Mouse (Mus musculus): ENCODE results near the gene Pknox1. TPM values are rescaled to one million over a fixed set of nuclear protein-coding genes. Genes with fewer than 3 reads are reported as not detected.
A peak's percentile ranks its signal among the peaks of the same experiment; 100 is the strongest.

Pknox1 gene
- polyA plus RNA-seq, 1 experiment, result 2.5 TPM

DNA sequence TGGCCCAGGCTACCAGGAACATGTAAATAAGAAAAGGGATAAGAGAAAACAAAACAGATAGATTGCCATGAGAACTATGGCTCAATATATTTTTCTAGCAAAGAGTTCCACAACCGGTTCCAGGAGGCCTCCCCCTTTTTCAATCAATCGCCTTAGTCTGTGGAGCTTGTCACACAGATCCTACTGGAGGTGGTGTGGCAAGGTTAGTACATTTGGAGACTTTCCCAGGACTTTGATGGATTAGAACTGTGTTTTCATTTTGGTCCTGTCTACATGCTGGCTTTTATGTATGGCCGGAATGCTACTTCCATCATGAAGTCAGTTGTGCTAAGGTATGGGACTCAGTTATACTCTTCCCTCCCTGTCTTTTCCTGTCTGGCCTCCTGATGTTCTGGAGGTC is 45.4 kb downstream of the Pknox1 start:
- no peak overlapping the region for H3K4me3 ChIP-seq (replicated peaks)
- H3K4me1 ChIP-seq, result peaks cover 19% of the 10 kb centered on the region
- TF ChIP-seq FLI1 (IDR thresholded peaks at IDR 0.05; ENCODE audit: low read length) (no peak), GATA1 (IDR thresholded peaks at IDR 0.05; ENCODE audit: borderline replicate concordance, low read length) (no peak)
- no peaks in the 10 kb centered on the region for H3K9me3 ChIP-seq
- peaks cover 13% of the 10 kb centered on the region for H3K27me3 ChIP-seq (replicated peaks)
- peaks cover 30% of the 10 kb centered on the region for H3K36me3 ChIP-seq (replicated peaks; ENCODE audit: low read length)

DNA sequence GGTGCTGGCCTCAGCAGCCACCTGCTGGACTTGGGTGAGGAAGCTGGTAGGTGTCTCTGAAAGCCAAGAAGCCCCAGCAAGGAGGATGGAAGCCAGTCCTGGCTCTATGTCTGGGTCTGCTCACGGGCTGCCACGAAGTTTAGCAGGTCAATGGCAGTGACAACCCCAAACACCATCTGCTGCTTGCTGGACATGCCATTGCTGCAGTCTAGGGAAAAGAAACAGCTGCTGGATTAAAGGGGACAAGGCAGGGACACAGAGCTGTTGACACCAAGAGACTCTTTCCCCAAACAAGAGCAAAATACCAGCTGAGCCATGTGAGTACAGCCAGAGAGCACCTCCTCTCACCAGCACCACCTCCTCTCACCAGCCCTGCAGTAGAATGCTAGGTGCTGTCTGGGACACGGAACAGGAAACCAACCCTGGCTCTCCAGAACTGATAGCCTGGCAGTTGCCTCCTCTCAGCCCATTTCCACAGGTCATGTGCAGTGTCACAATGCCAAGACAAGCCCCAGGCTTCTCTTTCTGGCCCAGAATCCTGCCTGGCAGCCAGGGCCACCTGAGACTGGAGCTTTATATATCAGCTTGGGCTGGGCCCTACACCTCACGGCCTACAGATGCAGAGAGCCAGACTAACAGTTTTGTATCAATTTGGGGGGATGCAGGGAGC is 48.7 kb downstream of the Pknox1 start:
- TF ChIP-seq GATA1 (IDR thresholded peaks at IDR 0.05; ENCODE audit: borderline replicate concordance, low read length), result no peak
- no peak for TF ChIP-seq FLI1 (IDR thresholded peaks at IDR 0.05; ENCODE audit: low read length)
- Histone ChIP-seq H3K4me1 (peaks cover 19% of the 10 kb centered on the region), H3K27me3 (replicated peaks) (peaks cover 45% of the 10 kb centered on the region), H3K36me3 (replicated peaks; ENCODE audit: low read length) (peaks cover 4% of the 10 kb centered on the region), H3K9me3 (0 out of 2 replicates have a peak, but pooled peaks cover 4% of the 10 kb centered on the region), H3K4me3 (replicated peaks) (no peak overlapping the region)

DNA sequence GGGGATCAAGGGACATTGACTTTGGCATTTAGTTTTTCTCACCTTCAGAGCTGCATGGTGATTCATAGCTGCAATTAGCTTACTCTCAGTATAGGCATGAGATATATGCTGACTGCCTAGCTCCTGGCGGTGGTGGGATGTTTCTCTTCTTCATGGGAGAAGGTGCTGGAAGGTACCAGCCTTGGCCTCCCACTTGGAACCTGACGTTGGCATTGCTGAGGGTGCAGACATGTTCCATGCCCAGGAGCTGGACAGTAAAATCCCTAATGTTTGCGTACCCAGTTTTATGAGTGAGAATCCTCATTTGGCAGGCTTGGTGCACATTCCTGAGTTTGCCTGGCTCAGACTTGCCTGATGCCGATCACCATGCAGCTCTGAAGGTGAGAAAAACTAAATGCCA is 58.6 kb downstream of the Pknox1 start:
- no peaks in the 10 kb centered on the region for H3K36me3 ChIP-seq (replicated peaks; ENCODE audit: low read length)
- TF ChIP-seq FLI1 (IDR thresholded peaks at IDR 0.05; ENCODE audit: low read length), result no peak
- no peak for TF ChIP-seq GATA1 (IDR thresholded peaks at IDR 0.05; ENCODE audit: borderline replicate concordance, low read length)
- H3K27me3 ChIP-seq (replicated peaks), result peaks cover 58% of the 10 kb centered on the region
- H3K4me3 ChIP-seq (replicated peaks), result no peak overlapping the region
- H3K4me1 ChIP-seq, result no peaks in the 10 kb centered on the region
- H3K9me3 ChIP-seq, result peaks cover 19% of the 10 kb centered on the region

DNA sequence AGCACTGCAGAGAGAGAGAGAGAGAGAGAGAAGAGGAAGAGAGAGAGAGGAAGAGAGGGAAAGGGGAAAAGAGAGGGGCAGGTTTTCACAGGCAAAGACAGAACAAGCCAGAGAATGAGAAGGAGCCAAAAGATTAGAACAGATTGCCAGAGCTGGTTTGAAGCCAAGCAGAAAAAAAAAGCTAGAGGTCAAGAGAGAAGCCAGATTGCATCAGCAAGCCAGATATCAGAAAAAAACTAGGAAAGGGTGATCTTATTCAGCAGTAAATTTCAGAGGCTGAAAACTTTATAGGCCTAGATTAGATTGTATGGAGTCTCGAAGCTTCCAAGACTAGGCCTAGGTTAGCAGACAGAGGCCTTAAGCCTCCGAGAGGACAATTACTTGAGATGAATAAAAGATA is 63.4 kb downstream of the Pknox1 start:
- no peak overlapping the region for H3K4me3 ChIP-seq (replicated peaks)
- H3K9me3 ChIP-seq, result peaks cover 24% of the 10 kb centered on the region
- H3K4me1 ChIP-seq, result no peaks in the 10 kb centered on the region
- H3K27me3 ChIP-seq (replicated peaks), result peaks cover 52% of the 10 kb centered on the region
- no peaks in the 10 kb centered on the region for H3K36me3 ChIP-seq (replicated peaks; ENCODE audit: low read length)
- no peak for TF ChIP-seq FLI1 (IDR thresholded peaks at IDR 0.05; ENCODE audit: low read length)
- no peak for TF ChIP-seq GATA1 (IDR thresholded peaks at IDR 0.05; ENCODE audit: borderline replicate concordance, low read length)

DNA sequence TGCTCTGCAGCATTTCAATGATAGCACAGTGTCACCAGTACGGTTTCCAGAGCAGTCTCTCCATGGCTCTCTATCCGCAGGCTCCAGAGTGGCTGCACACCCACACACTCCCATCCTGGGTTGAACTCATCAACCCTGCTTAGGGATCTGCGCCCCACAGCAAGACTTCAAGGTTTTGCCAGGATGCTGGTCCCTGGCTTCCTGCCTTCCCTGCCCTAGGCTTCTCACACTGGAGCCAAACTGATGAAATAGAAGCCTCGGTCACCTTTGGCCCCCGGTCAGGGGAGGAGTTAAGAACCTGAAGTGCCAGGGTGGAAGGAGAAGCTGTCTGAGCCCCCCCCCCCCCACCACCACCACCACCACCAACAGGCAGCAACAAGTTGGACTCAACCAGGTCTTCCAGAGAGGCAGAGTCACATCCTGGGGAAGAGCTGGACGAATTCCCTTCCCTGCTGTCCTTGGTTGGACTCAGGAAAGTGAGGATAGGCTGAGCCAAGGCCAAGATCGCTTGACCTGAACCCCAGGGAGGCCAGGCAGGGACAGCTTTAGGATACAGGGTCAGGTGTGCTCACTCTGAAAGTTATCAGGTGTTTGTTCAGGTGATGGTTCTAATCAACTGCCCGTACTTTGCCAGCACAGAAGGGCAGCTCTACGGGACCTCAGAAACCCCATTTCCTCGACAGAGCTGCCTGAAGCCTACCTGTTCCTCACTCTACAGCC is 66.7 kb downstream of the Pknox1 start:
- Histone ChIP-seq H3K4me1 (peaks cover 5% of the 10 kb centered on the region; the same call in 1 of the 2 replicates), H3K9me3 (peaks cover 24% of the 10 kb centered on the region), H3K36me3 (replicated peaks; ENCODE audit: low read length) (no peaks in the 10 kb centered on the region), H3K4me3 (replicated peaks) (no peak overlapping the region), H3K27me3 (replicated peaks) (peaks cover 49% of the 10 kb centered on the region)
- TF ChIP-seq FLI1 (IDR thresholded peaks at IDR 0.05; ENCODE audit: low read length), result no peak
- TF ChIP-seq GATA1 (IDR thresholded peaks at IDR 0.05; ENCODE audit: borderline replicate concordance, low read length), result no peak

DNA sequence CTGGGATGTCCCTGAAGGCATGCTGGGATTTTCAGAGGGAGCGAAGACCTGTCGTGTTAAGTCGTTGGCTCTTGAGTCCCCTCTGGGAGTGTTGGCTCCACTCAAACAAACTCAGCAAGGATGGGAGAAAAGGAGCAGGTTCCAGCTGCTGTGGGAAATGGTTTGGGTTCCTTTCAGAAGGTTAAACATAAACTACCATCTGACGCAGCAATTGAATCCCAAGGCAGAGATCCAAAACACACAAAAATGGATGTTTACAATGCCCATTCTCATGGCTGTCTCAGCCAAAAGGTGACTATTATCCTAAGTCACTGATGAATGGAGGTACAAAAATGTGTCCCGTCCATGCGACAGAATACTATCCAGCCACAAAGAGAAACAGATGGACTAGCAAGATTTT is 68.5 kb downstream of the Pknox1 start:
- TF ChIP-seq FLI1 (IDR thresholded peaks at IDR 0.05; ENCODE audit: low read length) (no peak), GATA1 (IDR thresholded peaks at IDR 0.05; ENCODE audit: borderline replicate concordance, low read length) (no peak)
- no peak overlapping the region for H3K4me3 ChIP-seq (replicated peaks)
- no peaks in the 10 kb centered on the region for H3K36me3 ChIP-seq (replicated peaks; ENCODE audit: low read length)
- peaks cover 61% of the 10 kb centered on the region for H3K27me3 ChIP-seq (replicated peaks)
- H3K9me3 ChIP-seq, result peaks cover 7% of the 10 kb centered on the region
- H3K4me1 ChIP-seq, result peaks cover 19% of the 10 kb centered on the region

DNA sequence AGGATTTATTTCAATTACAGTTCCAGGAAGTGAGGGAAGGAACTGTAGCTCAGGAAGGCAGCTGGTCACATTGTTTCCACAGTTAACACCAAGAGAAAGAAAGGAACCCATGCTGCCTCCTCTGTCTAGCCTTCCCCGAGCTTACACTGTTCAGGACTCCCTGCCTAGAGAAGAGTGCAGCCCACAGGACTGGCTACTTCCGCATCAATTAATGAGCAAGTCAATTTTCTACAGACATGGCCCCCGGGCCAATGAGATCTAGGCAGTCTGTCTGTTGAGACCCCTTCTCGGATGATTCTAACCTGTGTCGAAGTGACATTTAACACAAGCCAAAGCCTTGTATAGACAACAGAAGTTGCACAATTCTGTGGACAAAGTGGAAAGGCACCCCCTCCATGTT is 70.4 kb downstream of the Pknox1 start:
- Histone ChIP-seq H3K27me3 (replicated peaks) (peaks cover 72% of the 10 kb centered on the region), H3K4me3 (replicated peaks) (no peak overlapping the region)
- TF ChIP-seq GATA1 (IDR thresholded peaks at IDR 0.05; ENCODE audit: borderline replicate concordance, low read length) (no peak), FLI1 (IDR thresholded peaks at IDR 0.05; ENCODE audit: low read length) (no peak)

DNA sequence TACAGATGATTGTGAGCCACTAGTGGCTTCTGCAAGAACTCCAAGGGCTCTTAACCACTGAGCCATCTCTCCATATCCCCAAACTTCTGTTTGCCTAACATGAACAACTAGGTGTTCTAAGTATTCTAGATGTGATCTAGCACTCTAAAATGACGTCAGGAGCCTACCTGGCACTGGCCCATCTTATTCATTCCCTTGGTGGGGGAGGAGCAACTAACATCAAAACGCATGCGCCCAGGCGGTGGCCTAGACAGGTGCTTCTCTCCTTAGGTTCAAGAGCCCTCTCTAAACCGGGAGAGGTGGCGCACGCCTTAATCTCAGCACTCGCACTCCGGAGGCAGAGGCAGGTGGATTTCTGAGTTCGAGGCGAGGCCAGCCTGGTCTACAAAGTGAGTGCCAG is 71.2 kb downstream of the Pknox1 start:
- TF ChIP-seq FLI1 (IDR thresholded peaks at IDR 0.05; ENCODE audit: low read length) (no peak), GATA1 (IDR thresholded peaks at IDR 0.05; ENCODE audit: borderline replicate concordance, low read length) (no peak)
- Histone ChIP-seq H3K4me1 (peaks cover 19% of the 10 kb centered on the region), H3K9me3 (no peaks in the 10 kb centered on the region), H3K4me3 (replicated peaks) (no peak overlapping the region), H3K27me3 (replicated peaks) (peaks cover 76% of the 10 kb centered on the region), H3K36me3 (replicated peaks; ENCODE audit: low read length) (no peaks in the 10 kb centered on the region)

More for the DNA sequence above, 70.4 kb downstream of the Pknox1 start:
- no peaks in the 10 kb centered on the region for H3K9me3 ChIP-seq
- peaks cover 19% of the 10 kb centered on the region for H3K4me1 ChIP-seq
- H3K36me3 ChIP-seq (replicated peaks; ENCODE audit: low read length), result no peaks in the 10 kb centered on the region

DNA sequence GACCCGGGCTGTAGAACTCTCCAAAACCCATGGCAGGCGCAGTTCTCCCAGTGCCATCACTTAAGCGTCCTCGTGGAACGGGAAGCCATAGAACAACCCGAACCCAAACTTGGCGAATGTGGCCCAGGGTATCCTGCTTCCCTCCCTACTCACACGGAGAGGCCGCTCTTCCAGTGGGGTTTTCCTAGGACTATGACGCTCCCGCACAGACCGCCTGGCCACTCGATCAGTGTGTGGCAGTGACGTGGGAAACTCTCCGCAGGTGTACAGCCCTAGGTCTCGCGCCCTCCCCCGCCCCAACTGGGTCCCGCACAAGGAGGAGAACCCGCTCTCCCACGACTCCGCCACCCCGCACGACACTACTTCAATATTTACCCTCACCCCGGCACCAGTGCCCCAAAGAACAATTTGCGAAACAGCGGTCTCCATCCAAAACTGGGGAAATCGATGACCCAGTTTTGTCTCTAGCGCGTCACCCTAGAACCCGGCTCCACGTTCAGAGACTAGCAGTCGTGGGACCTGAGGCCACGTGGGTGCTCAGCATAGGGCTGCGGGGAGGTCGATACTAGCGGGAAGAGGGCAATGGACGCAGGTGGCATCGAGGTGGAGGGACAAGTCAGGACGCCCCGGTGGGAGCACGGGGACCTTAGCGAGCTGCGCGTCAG is 71.9 kb downstream of the Pknox1 start:
- Histone ChIP-seq H3K4me3 (replicated peaks) (peak overlapping the region; percentile 90), H3K27me3 (replicated peaks) (peaks cover 74% of the 10 kb centered on the region), H3K36me3 (replicated peaks; ENCODE audit: low read length) (no peaks in the 10 kb centered on the region), H3K9me3 (no peaks in the 10 kb centered on the region), H3K4me1 (peaks cover 19% of the 10 kb centered on the region)
- TF ChIP-seq FLI1 (IDR thresholded peaks at IDR 0.05; ENCODE audit: low read length), result no peak
- no peak for TF ChIP-seq GATA1 (IDR thresholded peaks at IDR 0.05; ENCODE audit: borderline replicate concordance, low read length)

All from megakaryocyte, embryonic 14.5 days (primary cell).